Mouse (Mus musculus) liver, postnatal 0 days (tissue): ENCODE measurements around the gene C2.

Experiments
- CTCF ChIP-seq: sonication (generic); IDR thresholded peaks from 2 replicates; pipeline ENCODE4 v1.5.1; 2016; ENCODE audit warnings: antibody characterized with exemption, low read depth
- EP300 ChIP-seq: IDR thresholded peaks from 2 replicates; pipeline ENCODE4 v1.6.1; 2016; ENCODE audit warnings: antibody characterized with exemption, low read depth, mild to moderate bottlenecking

DNA sequence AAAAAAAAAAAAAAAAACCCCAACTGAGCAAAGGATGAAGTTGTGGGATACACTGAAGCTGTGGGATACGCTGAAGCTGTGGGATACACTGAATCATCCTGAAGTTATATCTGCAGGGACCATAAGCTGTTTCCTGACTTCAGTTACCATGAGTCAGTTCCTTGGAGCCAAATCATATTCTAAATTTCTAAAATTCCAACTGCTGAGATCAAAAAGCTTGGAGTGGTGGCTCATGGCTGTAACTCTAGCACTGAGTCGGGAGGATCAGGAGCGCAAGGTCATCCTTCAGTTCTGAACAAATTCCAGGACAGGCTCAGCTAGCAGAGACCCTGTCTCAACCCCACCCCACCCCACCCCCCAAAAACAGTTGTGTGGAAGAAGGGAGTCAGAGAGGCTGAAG is 12.4 kb downstream of the C2 start:
- TF ChIP-seq EP300 = no peak
- no peak for TF ChIP-seq CTCF
